Mouse (Mus musculus): ENCODE data around the gene Fam193b. TPM values are rescaled to one million over a fixed set of nuclear protein-coding genes. Genes with fewer than 3 reads are reported as not detected.
A peak's percentile ranks its signal among the peaks of the same experiment; 100 is the strongest.
"Not testable (repeated sequence)": the region's sequence is repeated elsewhere in the genome, so short reads cannot be mapped to it uniquely, and the experiment has no call there.

The Fam193b gene
- polyA plus RNA-seq, 1 experiment from 2014 or later, result 15.9 TPM

DNA sequence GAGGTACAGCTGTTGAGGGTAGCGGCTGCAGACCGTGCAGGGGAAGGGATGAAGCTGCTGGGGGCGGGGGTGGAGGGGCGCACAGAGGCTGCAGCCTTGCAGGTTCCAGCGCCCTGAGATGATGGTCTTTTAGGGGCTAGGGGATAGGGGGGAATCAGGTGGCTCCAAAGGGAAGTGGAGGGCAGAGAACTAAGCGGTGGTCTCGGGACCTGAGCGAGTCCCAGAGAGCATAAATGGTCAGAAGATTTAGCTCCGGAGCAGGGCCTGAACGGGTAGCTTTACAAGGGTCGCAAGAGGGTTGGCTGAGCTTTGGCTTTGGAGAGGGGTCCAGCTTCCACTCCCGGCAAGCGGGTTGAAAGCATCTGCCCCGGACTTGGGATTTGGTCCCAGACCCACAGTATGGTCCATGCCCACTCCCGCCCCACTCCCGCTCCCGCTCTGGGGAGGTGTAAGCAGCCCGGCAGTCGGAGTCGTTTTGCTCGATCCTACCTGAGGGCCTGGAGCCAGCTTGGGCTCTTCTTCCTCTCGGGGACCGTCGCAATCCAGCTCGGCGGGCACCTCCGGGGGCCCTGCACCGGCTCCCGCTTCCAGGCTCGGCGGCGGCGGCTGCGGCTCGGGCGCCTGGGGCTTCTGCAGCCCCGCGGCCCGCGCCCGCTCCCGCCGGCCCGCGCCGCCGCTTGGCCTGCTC lies 490 bp downstream of the Fam193b start:
- H3K27me3 ChIP-seq (replicated peaks), result no peaks in the 10 kb centered on the region
- peak; percentile 66 for ATAC-seq
- no peaks in the 10 kb centered on the region for H3K9me3 ChIP-seq (replicated peaks)
- H3K4me1 ChIP-seq, result peaks cover 30% of the 10 kb centered on the region
- 2% methylated on average over 47 of the region's 47 CpGs for WGBS (ENCODE audit: insufficient replicate concordance)
- H3K4me2 ChIP-seq, result peak overlapping the region; percentile 97
- H3K9ac ChIP-seq, result peak overlapping the region; percentile 98
- H3K36me3 ChIP-seq, result peaks cover 35% of the 10 kb centered on the region
- H3K27ac ChIP-seq, result peak overlapping the region; percentile 93
- peak overlapping the region; percentile 96 for H3K4me3 ChIP-seq

DNA sequence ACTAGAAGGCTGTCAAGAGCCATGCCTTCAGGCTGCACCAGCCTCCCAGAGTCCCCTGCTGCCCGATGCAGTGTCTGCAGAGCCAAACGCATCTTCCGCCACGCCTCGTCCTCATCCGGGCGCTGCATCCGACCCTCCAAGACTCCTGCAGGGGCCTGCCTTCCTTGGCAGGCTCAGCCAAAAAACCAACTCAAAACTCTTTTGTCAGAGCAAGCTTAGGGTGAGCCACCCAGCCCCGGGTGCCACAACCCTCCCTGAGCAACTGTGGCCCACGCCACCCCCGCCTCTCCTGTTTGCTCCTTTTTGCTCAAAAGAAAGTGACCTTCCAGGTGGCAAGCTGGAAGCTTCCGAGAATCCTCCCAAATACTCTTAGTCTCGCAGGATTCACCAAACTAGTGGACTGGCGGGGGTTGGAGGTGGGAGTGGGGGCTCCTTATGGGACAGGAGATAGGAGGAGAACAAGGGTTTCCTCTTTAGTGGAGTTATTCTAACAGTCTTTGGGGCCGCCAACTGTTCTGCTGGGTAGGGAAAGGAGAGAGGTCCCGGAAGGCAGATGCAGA lies 1.1 kb downstream of the Fam193b start:
- ATAC-seq, result no peak
- H3K4me3 ChIP-seq, result peak overlapping the region; percentile 96
- H3K9me3 ChIP-seq (replicated peaks), result no peaks in the 10 kb centered on the region
- H3K27me3 ChIP-seq (replicated peaks), result no peaks in the 10 kb centered on the region
- peaks cover 30% of the 10 kb centered on the region for H3K4me1 ChIP-seq
- 22% methylated on average over 16 of the region's 16 CpGs for WGBS (ENCODE audit: insufficient replicate concordance)
- peak overlapping the region; percentile 93 for H3K27ac ChIP-seq
- H3K9ac ChIP-seq, result peak overlapping the region; percentile 98
- peaks cover 41% of the 10 kb centered on the region for H3K36me3 ChIP-seq
- peak overlapping the region; percentile 97 for H3K4me2 ChIP-seq

DNA sequence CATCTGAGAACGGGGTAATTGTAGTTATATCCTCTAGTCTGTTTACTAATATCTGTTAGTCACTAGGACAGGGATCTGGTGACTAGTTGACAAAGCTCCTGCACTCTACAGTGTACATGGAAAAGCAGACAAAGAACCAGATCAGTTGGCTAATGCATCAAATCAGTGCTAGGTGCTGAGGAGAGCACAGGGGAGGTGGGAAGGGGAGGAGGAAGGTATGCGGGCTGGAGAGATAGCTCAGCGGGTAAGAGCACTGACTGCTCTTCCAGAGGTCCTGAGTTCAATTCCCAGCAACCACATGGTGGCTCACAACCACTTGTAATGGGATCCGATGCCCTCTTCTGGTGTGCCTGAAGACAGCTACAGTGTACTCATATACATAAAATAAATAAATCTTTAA lies 2.4 kb downstream of the Fam193b start:
- not testable (repeated sequence) for H3K27me3 ChIP-seq (replicated peaks); H3K27ac ChIP-seq; H3K4me2 ChIP-seq; ATAC-seq; H3K9ac ChIP-seq; H3K9me3 ChIP-seq (replicated peaks); H3K4me3 ChIP-seq
- Histone ChIP-seq H3K36me3 (peaks cover 51% of the 10 kb centered on the region), H3K4me1 (peaks cover 30% of the 10 kb centered on the region)
- 85% methylated on average over 4 of the region's 4 CpGs for WGBS (ENCODE audit: insufficient replicate concordance)

DNA sequence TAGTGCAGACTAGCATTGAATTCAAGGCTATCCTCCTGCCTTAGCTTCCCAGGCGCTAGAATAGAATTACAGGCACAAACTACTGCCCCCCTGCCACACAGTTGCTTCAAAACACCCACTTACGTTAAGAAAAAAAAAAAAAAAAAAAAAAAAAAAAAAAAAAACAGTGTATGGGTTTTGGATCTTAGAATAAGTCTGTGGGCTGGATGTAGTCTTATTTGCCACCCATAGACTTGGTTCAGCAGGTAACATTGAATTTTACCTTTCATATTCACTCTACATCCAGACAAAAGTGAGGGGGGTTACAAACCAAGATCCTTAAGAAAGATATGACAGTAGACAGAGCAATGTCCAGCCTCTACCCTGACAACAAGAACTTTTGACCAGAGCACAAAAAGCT lies 3.0 kb downstream of the Fam193b start:
- Histone ChIP-seq H3K9me3 (replicated peaks) (no peaks in the 10 kb centered on the region), H3K4me3 (no peak overlapping the region), H3K4me2 (no peak overlapping the region), H3K9ac (no peak overlapping the region), H3K27me3 (replicated peaks) (no peaks in the 10 kb centered on the region), H3K4me1 (peaks cover 30% of the 10 kb centered on the region), H3K36me3 (peaks cover 55% of the 10 kb centered on the region), H3K27ac (no peak overlapping the region)
- no peak for ATAC-seq
- WGBS (ENCODE audit: insufficient replicate concordance), result 84% methylated on average over 2 of the region's 2 CpGs

DNA sequence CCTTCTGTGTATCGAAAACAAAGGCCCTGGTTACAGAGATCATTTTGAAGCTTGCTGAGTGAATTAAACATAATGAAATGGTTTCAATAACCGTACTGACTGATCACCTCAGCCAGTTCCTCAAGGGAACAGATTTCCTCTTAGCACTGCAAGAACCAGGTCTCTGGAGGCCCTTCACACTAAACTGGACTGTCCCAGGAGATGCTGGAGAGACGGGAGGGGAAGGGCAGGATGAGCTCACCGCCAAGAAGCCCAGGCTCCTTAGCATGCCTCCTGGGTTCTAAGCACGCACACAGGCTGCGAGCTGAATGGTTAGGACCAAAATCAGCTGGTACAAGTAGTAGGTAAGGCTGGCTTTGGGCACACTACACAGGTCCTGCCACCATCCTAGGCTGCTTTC lies 3.9 kb downstream of the Fam193b start:
- Histone ChIP-seq H3K4me3 (no peak overlapping the region), H3K4me1 (peaks cover 24% of the 10 kb centered on the region), H3K4me2 (no peak overlapping the region), H3K9me3 (replicated peaks) (no peaks in the 10 kb centered on the region), H3K27ac (no peak overlapping the region), H3K9ac (no peak overlapping the region), H3K27me3 (replicated peaks) (no peaks in the 10 kb centered on the region), H3K36me3 (peaks cover 56% of the 10 kb centered on the region)
- 89% methylated on average over 6 of the region's 6 CpGs for WGBS (ENCODE audit: insufficient replicate concordance)
- no peak for ATAC-seq

DNA sequence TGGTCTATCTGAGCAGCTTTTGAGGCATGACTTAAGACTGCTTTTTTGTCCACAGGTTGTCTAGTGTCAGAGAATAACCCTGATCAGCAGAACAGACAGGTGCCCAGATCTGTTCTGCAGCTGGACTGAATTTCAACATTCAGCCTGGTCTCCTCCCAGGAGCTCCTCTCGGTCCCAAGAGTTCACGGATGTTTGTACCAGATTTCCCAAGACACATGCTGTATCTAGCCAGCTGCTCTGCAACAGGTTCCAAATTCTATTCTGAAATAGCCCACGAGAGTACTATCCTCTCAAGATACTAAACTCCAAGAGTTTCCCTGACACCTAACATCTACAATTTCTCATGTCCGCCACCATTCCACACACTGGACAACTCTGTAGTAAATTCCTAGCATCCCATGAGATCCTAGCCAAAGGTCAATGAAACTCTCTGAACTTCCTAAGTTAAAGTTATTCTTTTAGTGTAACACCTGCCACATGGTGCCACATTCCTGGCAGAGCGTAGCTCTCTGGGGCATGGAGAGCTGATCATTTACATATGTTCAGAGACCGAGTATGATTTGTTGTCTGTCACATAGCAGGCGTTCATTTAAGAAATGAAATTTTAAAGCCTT lies 7.5 kb downstream of the Fam193b start:
- Histone ChIP-seq H3K4me3 (no peak overlapping the region), H3K36me3 (peaks cover 61% of the 10 kb centered on the region), H3K9me3 (replicated peaks) (no peaks in the 10 kb centered on the region), H3K27me3 (replicated peaks) (no peaks in the 10 kb centered on the region), H3K4me2 (no peak overlapping the region), H3K9ac (no peak overlapping the region), H3K4me1 (no peaks in the 10 kb centered on the region), H3K27ac (no peak overlapping the region)
- WGBS (ENCODE audit: insufficient replicate concordance), result 86% methylated on average over 7 of the region's 7 CpGs
- no peak for ATAC-seq

DNA sequence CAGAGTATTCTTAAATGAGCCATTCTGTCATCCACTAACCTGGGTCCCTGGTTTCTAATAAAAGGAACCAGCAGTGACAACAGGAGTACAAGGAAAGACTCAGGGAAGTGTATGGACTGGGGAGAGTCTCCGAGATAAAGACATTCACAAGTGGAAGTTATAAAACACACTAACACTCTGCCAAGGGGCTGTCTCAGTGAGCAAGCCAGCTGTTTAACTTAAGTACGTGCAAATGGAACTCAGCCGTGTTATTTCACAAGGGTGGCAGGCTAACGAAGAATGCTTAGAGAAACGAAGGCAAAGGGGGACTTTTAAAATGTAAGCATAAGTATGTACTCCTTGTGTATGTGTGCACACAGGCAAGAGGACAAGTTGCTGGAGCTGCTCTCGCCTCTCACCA lies 13.4 kb downstream of the Fam193b start:
- Histone ChIP-seq H3K4me2 (no peak overlapping the region), H3K9me3 (replicated peaks) (no peaks in the 10 kb centered on the region), H3K27me3 (replicated peaks) (no peaks in the 10 kb centered on the region), H3K27ac (no peak overlapping the region), H3K4me3 (no peak overlapping the region), H3K9ac (no peak overlapping the region), H3K36me3 (peaks cover 58% of the 10 kb centered on the region), H3K4me1 (no peaks in the 10 kb centered on the region)
- ATAC-seq, result no peak
- WGBS (ENCODE audit: insufficient replicate concordance), result 83% methylated on average over 6 of the region's 6 CpGs

DNA sequence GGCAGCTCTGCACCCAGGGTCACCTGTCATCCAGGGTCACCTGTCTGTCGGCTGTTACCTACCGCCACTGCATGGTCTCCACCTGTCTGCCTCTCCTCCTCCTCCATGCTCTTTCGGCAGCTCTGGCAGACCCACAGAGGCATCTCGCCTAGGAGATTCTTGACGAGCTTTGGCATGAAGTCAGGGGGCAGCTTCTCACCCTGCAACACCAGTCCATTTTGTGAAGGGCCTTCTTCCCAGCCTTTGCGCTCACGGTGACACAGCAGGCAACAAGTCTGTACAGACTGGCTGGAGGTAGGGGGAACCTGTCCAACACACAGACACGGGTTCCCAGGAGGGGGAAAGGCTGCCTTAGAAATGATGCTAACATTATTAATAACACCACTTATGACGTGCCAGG lies 15.0 kb downstream of the Fam193b start:
- peaks cover 59% of the 10 kb centered on the region for H3K36me3 ChIP-seq
- no peak overlapping the region for H3K27ac ChIP-seq
- H3K9me3 ChIP-seq (replicated peaks), result no peaks in the 10 kb centered on the region
- H3K9ac ChIP-seq, result no peak overlapping the region
- WGBS (ENCODE audit: insufficient replicate concordance), result 88% methylated on average over 9 of the region's 9 CpGs
- H3K4me1 ChIP-seq, result no peaks in the 10 kb centered on the region
- no peaks in the 10 kb centered on the region for H3K27me3 ChIP-seq (replicated peaks)
- H3K4me3 ChIP-seq, result no peak overlapping the region
- no peak for ATAC-seq
- no peak overlapping the region for H3K4me2 ChIP-seq

DNA sequence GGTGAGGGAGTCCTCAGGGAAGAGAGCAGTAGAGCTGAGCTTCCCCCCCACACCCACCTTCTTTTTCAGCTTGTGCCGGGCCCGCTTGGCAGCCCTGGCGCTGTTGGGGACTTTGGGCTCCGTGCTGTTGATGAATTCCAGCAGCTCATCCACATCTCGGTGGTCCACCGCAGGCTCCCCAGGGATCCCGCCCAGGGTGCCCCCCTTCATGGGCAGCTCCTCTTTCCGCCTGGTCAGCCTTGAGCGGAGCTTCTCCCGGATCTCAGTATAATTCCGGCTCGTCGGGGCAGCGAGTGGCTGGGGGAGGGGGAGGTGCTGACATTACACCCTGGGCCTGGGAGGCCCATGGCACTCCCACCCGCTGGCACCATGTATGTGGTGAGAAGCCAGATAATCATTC lies 21.9 kb downstream of the Fam193b start:
- Histone ChIP-seq H3K9ac (no peak overlapping the region), H3K9me3 (replicated peaks) (no peaks in the 10 kb centered on the region), H3K4me3 (no peak overlapping the region), H3K36me3 (peaks cover 88% of the 10 kb centered on the region), H3K27ac (no peak overlapping the region), H3K4me1 (peaks cover 20% of the 10 kb centered on the region), H3K4me2 (no peak overlapping the region), H3K27me3 (replicated peaks) (no peaks in the 10 kb centered on the region)
- ATAC-seq, result no peak
- 84% methylated on average over 15 of the region's 15 CpGs for WGBS (ENCODE audit: insufficient replicate concordance)

DNA sequence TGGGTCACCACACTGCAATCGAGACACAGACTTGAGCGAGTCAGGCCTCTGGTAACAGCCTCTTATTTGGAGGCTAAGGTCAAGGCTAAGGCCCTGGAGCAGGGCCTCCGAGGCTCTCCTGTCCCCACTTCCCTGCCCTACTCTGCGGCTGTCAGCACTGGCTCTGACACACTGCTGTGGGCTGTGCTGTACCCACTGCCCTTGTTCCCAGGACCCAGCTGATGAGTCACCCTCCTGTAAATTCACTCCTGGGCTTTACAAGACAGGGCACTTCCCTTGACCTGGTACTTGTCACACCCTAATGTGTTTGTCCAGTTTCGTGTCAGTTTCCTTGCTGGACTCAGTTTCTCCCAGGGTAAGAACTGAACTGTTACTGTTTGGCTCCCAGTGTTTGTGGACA lies 22.5 kb downstream of the Fam193b start:
- H3K36me3 ChIP-seq, result peaks cover 88% of the 10 kb centered on the region

DNA sequence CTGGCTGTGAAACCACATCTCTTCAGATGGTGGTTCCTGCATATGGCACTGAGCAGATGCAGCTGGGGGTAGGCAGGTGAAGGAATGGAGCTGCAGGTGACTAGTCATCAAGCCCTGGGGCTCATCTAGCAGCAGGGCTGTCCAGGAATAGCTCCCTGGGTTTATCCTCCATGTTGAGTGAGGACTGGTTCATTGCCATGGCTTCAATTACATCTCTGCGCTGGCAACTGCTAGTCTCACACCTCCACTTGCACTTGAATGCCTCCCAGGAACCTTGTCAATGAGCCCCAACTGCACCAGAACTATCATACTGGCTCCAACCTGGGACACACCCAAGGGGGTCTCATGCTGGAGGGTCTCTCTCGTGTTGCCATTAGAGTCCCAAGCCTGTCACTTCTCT lies 23.0 kb downstream of the Fam193b start:
- 85% methylated on average over 2 of the region's 2 CpGs for WGBS (ENCODE audit: insufficient replicate concordance)
- peaks cover 21% of the 10 kb centered on the region for H3K4me1 ChIP-seq
- H3K36me3 ChIP-seq, result peaks cover 88% of the 10 kb centered on the region
- no peak overlapping the region for H3K27ac ChIP-seq
- H3K4me3 ChIP-seq, result no peak overlapping the region
- H3K9me3 ChIP-seq (replicated peaks), result no peaks in the 10 kb centered on the region
- no peak overlapping the region for H3K4me2 ChIP-seq
- no peak for ATAC-seq
- H3K9ac ChIP-seq, result no peak overlapping the region
- no peaks in the 10 kb centered on the region for H3K27me3 ChIP-seq (replicated peaks)

More for the DNA sequence above, 22.5 kb downstream of the Fam193b start:
- no peak overlapping the region for H3K4me2 ChIP-seq
- H3K9ac ChIP-seq, result no peak overlapping the region
- no peak overlapping the region for H3K4me3 ChIP-seq
- no peaks in the 10 kb centered on the region for H3K27me3 ChIP-seq (replicated peaks)
- no peak overlapping the region for H3K27ac ChIP-seq
- H3K9me3 ChIP-seq (replicated peaks), result no peaks in the 10 kb centered on the region
- 80% methylated on average over 5 of the region's 5 CpGs for WGBS (ENCODE audit: insufficient replicate concordance)
- peaks cover 21% of the 10 kb centered on the region for H3K4me1 ChIP-seq
- no peak for ATAC-seq

DNA sequence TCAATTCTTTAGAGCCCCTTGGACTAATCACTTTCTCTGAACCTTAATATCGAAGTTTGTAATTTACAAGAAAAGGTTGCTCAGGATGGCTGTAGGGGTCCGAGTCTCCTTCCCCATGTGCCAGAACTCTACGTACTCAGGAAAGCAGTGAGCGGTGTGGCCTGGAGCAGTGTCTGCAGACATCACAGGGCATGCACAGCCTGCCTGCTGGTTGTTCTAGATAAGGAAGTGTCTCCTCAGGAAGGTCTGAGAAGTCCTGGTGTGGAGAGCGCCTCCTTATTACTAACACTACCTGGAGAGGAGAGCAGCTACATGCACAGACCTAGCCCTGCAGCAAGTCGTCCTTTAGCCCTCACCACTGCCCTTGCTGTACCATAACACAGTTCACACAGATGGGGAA lies 26.1 kb downstream of the Fam193b start:
- peak overlapping the region; percentile 27 for H3K4me2 ChIP-seq

More for the DNA sequence above, 26.1 kb downstream of the Fam193b start:
- whole genome bisulfite sequencing (ENCODE audit: insufficient replicate concordance), result 34% methylated on average over 6 of the region's 6 CpGs
- H3K4me1 ChIP-seq, result peaks cover 34% of the 10 kb centered on the region
- peaks cover 96% of the 10 kb centered on the region for H3K36me3 ChIP-seq
- peak; percentile 93 for ATAC-seq
- no peaks in the 10 kb centered on the region for H3K27me3 ChIP-seq (replicated peaks)
- peak overlapping the region; percentile 34 for H3K27ac ChIP-seq
- H3K9ac ChIP-seq, result no peak overlapping the region
- no peaks in the 10 kb centered on the region for H3K9me3 ChIP-seq (replicated peaks)
- no peak overlapping the region for H3K4me3 ChIP-seq
